Mouse (Mus musculus): Measurements from ENCODE around the gene Tox2.

- TF ChIP-seq CTCF (conservative IDR thresholded peaks at IDR 0.05; ENCODE audit: low read length): no peak
- TF ChIP-seq NANOG (IDR thresholded peaks at IDR 0.05; ENCODE audit: borderline replicate concordance, low read length): no peak
- TF ChIP-seq POU5F1 (IDR thresholded peaks at IDR 0.05; ENCODE audit: borderline replicate concordance, low read length): no peak
These were observed at the start of gene Tox2 for GRCm38 (mm10) chr2:163202884-163203634.

Data from E14TG2a.4 (cell line).